Mouse (Mus musculus) urinary bladder, adult 18-20 months (tissue): ENCODE data around the gene Ece2.

ENCODE experiments used
- DNase-seq, 2 experiments: peaks; one replicate each; pipeline ENCODE4 v3.0.0; 2022; ENCODE audit warnings: low spot score in 2 of 2, mixed read lengths in 2 of 2

Ece2 gene

GRCm38 (mm10) chr16:20690774-20691173 lies 61.1 kb downstream of the Ece2 start:
- DNase-seq: no peak

DNA sequence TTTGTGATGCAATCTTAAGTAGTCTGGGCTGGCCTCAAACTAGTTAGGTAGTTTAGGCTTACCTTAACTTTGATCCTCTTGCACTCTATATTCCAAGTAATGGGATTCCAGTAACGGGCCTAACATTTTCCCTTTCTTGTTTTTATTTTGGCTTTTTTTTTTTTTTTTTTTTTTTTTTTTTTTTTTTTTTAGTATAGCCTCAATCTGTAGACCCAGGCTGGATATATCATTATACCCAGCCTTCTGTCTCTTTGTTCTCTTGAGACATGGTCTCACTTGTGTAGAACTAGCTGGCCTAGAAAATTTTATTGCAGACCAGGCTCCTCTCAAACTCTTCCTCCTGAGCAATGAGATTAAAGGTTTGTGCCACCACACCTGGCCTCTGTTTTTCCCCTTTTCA lies 62.0 kb downstream of the Ece2 start:
- no peak for DNase-seq

DNA sequence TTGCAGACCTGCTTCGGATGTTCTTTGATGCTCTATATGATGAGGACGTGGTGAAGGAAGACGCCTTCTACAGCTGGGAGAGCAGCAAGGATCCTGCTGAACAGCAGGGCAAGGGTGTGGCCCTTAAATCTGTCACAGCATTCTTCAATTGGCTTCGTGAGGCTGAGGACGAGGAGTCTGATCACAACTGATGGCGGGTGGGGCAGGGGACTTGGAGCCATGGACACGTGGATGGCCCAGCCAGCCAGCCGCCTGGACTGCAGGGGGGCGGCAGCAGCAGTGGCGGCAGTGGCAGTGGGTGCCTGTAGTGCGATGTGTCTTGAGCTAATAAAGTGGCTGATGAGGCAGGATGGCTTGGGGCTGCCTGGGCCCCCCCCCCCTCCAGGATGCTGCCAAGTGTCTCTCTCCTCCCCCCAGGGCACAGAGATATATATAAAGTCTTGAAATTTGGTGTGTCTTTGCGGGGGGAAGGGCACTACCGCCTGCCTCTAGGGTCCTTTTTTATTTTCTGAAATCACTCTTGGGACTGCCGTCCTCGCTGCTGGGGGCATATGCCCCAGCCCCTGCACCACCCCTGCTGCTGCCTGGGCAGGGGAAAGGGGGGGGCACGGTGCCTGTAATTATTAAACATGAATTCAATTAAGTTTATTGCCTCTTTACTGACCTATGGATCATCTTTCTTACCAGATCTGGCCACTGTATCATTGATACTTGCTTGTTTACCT lies 62.8 kb downstream of the Ece2 start:
- DNase-seq: no peak

GRCm38 (mm10) chr16:20693111-20693701 lies 63.6 kb downstream of the Ece2 start, which contains the start of gene Fam131a:
Gene Fam131a, plus strand, starts transcription at chr16:20693241.
- DNase-seq: peak; percentile 65 to 77

DNA sequence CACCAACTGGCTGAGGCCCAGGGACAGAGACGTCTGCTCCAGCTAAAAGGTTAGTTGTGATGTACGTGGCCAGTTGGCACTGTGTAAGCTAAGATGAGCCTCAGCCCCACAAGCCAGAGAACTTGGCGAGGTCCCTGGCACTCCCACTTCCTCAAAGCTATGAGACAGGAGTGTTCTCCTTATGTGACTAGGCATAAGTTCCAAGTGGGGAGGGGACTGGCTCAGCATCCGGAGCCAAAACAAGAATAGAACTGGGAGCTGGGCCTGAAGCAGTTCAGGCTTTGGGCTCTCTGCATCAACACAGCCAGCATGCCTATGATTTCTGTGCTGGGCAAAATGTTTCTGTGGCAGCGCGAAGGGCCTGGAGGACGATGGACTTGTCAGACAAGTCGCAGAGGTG lies 65.2 kb downstream of the Ece2 start:
- DNase-seq: no peak

- DNase-seq: peak in 1 of 2 experiments; percentile 67
These were observed 66.1 kb downstream of the Ece2 start for GRCm38 (mm10) chr16:20695622-20696323.
